Mouse (Mus musculus): ENCODE measurements around the gene Calu.
"Not testable (repeated sequence)": the region's sequence is repeated elsewhere in the genome, so short reads cannot be mapped to it uniquely, and the experiment has no call there.

The Calu gene

DNA sequence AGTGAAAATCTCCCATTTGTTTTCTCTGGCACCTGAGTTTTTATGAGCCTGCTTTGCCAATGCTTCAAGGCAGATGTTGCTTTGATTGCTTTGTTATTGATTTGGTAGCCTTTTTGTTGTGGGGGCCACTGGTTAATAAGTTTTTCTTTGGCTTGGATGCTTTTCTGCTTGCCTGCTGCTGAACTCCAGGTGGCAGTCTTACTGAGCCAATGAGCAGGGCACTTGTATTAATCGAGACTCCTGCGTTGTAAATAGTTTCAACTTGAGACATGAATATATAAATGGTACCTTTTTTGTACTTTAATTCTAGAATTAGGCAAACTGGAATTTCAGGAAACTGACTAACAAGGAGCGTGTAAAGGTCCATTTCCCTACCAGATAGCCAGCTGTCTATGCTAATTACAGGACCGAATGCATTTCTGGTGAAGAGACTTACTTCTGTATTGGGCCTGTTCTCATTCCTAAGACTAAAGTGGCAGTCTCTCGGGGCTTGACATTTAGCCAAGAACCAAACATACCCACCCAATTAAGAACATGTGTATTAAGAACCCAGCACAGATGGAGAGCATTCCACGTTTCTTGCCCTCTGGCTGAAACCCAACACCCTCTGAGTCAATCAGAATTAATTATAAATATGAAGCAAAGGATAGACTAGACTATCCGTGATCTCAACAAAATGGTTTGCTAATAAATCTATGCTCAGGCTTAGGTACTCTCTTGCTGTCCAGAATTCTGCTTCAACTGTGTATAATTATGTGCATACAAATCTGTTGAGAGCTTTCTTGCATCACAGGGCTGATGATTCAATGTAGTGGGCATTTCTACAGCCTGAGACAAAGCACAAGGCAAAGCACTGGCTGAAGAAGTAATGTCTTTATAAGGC lies 14.6 kb downstream of the Calu start:
- no peak for DNase-seq (ENCODE audit: low read depth, low spot score)

DNA sequence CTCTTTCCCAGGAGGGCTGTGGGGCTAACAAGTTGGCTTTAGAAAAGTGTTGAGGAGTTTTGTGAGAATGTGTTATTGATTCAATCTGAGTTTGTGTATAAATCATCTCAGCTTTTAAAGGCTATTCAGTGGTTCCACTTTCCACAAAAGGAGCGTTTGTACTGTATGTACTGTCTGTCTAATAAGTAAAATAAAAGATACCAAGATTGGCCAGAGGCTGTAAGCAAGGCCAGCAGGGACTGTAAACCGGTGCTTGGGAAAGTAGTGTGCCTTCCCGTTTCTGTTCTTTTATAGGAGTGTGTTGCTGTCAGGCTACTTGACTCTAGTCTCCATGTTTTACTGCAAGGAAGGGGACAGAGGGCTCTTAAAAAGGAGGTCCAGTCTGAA lies 15.3 kb downstream of the Calu start:
- no peak for DNase-seq (ENCODE audit: low read depth, low spot score)

DNA sequence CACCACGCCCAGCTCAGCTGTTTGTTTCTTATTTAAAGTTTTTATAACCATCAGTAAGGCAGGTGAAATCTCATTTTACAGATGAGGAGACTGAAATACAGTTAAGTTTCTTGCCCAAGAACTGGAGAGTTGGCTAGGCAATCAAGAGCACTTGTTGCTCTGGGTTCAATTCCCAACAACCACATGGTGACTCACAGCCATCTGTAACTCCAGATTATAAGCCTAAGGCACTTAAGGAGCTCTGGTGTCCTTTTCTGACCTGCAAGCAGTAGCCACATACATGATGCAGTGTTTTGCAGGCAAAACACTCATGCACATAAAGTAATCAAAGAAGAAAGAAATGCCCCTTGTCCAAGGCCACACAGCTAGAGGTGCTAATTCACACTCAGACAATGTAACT lies 17.4 kb downstream of the Calu start:
- DNase-seq (ENCODE audit: low read depth, low spot score): no peak

DNA sequence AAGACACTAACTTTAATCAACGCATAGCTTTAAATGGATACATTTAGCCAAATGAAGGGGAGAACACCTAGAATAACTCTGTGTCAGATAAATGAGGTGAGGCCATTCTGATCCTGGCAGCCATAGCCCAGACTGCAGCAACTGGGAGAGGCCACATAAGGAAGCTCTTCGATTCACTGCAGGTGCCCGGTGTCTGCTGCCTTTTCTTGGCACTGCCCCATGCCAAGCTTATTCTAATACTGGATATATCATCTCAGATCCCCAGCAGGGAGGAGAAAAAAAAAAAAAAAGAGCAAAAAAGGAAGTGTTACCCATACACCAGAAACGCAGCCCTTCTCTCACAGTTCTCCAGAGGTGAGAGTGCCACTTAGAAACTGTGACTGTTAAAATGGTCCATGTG lies 29.5 kb downstream of the Calu start:
- no peak for DNase-seq (ENCODE audit: low read depth, low spot score)

DNA sequence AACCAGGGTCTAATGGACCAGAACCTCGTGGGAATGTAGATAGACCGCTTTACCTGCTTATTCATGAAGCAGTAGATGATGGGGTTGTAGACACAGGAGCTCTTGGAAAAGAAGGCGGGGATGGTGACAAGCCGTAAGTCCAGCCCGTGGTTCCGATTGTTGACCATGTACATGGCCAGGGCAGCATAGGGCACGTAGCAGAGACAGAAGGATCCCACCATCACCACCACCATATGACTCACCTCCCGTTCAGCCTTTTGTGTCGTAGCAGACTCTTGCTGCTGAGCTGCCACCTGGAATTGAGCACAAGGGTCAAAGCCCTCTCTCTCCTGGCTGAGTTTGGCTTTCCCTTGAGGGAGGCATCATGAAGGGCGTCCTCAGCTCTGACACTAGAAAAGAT lies 30.8 kb downstream of the Calu start:
- DNase-seq (ENCODE audit: low read depth, low spot score): no peak

DNA sequence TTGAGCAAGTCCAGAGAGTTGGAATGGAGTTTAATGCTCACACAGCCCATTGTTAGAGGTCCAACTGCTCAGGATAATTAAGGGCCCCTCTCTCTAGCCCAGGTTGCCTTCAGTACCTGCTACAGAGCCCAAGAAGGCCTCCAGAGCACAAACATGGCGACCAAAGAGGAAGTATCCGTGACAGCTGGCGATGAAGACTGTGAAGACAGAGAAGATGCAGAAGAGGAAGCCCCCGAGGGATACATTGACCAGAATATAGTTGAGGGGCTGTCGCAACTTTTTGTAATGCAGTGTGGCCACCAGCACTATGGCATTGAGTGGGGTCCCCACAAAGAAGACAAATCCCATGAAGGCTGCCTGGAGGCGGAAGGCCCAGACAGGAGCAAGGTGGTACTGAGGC lies 32.1 kb downstream of the Calu start:
- DNase-seq (ENCODE audit: low read depth, low spot score): no peak

DNA sequence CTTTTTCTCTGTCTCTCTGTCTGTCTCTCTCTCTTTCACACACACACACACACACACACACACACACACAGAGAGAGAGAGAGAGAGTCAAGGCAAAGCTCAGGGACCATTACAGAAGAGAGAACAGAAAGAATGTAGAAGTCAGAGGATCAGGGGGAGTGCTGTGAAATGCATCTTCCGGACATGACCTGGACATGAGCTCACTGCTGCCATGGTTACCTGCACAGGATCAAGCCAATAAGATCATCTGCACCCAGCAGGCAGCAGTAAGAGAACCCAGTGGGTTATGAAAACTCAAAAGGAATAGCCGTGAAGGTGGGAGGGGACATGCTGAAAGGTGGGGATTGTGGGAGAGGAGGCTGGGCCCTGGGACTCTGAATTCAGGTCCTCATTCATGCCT lies 34.6 kb downstream of the Calu start:
- DNase-seq (ENCODE audit: low read depth, low spot score): no peak

DNA sequence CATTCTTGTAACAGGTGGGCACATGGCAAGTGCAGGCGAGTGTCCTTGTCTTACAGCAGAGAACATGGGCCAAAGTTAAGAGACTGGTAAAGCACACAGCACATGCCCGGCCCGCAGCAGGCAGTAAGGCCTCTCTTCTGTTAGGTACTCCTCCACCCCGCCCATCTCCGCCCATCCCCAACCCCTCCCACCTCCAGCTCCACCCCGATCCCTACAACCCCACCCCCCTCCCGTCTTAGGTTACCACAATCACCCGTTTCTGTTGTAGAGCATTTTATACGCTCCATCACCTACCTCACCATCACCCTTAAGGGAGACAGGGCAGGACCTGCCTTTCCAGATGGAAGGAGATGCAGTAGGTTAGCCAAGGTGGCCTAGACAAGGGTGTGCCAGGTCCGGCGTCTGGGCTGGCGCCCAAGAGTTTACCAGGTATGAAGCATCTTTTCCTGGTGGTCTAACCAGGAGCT lies 40.2 kb downstream of the Calu start, which contains the start of gene Opn1sw:
TSS of gene Opn1sw (minus strand) at position 417 of the 467 bp plus-strand sequence.
- DNase-seq (ENCODE audit: low read depth, low spot score): no peak

DNA sequence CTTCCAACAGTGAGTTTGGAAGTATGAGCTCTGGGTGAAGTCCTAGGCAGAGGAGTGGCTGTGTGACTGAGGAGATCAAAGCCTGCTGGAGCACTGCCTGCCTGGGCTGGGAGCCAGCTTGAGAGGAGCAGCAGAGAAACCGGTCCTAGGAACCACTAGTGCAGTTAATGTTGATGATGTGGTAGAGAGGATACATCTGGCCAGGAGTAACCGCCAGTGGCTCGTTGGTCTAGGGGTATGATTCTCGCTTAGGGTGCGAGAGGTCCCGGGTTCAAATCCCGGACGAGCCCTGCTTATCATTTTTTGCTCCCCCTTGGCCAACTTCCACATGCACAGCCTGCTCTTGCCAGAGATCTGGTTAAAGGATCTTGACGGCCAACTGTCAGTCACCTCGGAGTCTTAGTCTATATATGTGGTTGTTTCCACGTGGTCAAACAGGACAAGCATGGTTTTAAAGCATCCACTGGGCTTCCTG lies 40.8 kb downstream of the Calu start:
- no peak for DNase-seq (ENCODE audit: low read depth, low spot score)

DNA sequence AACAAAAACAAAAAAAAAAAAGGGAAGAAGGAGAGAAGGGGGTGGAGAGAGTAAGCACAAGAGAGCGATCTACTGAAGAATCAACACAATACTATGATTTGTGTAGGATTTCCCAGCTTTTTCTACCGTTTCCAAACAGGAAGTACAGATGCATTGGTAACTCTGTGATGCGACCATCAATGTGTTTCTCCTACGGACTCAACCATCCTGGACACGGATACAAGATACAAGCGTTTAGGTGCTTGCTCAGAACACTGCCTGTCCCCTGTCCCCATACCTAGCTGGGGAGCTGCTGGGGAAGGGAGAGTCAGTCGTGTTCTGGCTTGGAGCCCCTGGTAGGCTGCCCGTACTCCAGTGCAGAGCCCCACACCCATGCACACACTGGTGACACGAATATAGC lies 41.6 kb downstream of the Calu start:
- DNase-seq (ENCODE audit: low read depth, low spot score): no peak

DNA sequence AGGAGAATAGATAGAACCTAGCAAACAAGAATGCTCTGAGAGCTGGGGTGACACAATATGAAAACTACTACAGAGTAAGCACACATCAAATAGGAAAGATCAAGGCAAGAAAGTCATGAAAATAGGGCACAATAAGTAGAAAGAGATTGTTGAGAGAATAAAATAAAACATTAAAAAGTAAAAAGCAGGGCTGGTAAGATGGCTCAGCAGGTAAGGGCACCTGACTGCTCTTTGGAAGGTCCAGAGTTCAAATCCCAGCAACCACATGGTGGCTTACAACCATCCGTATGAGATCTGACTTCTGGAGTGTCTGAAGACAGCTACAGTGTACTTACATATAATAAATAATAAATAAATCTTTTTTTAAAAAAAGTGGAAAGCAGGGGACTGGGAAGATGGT lies 42.6 kb downstream of the Calu start:
- not testable (repeated sequence) for DNase-seq (ENCODE audit: low read depth, low spot score)

DNA sequence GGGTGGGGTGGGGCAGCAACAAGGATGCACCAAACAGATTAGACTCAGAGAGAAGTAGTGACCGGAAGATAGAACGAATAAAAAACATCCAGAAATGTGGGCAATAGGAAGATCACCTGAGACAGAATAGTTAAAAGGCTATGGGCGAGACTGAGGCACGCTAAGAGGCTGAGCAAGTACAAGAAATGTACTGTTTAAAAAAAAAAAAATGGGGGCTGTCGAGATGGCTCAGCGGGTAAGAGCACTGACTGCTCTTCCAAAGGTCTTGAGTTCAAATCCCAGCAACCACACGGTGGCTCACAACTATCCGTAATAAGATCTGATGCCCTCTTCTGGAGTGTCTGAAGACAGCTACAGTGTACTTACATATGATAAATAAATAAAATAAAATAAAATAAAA lies 43.4 kb downstream of the Calu start:
- DNase-seq (ENCODE audit: low read depth, low spot score): not testable (repeated sequence)

DNA sequence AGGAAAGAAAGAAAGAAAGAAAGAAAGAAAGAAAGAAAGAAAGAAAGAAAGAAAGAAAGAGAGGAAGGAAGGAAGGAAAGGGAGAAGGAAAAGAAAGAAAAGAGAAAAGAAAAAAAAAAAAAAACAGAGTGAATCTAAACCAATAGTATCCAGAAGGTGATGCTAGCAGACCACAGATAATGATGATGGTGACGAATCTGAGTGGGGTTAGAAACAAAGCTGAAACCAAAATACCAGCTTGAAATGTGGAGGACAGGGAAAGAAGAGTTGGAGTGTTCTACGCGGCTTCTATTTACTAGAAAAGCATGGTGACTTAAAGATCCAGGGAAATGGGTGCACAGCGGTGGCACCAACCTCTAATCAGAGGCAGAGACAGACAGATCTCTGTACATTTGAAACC lies 43.9 kb downstream of the Calu start:
- no peak for DNase-seq (ENCODE audit: low read depth, low spot score)

DNA sequence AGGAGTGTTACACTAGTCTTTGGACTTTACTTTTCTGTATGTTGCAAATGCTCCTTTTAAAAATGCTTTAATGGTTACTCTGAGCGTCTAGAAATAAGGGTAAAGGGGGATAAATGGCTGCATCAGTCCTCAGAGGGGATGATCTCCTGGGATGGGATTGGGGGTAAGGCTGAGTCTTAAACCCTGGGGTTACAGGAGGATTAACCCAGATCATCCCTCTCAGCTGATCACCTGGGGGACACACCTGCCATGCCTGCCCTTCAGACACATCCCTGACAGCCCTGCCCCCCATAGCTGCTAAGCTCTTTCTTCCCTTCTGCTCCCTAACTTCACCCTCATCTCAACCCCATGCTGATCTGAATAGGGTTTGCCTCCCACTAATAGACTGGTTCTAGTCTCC lies 46.4 kb downstream of the Calu start:
- peak; percentile 69 for DNase-seq (ENCODE audit: low read depth, low spot score)

DNA sequence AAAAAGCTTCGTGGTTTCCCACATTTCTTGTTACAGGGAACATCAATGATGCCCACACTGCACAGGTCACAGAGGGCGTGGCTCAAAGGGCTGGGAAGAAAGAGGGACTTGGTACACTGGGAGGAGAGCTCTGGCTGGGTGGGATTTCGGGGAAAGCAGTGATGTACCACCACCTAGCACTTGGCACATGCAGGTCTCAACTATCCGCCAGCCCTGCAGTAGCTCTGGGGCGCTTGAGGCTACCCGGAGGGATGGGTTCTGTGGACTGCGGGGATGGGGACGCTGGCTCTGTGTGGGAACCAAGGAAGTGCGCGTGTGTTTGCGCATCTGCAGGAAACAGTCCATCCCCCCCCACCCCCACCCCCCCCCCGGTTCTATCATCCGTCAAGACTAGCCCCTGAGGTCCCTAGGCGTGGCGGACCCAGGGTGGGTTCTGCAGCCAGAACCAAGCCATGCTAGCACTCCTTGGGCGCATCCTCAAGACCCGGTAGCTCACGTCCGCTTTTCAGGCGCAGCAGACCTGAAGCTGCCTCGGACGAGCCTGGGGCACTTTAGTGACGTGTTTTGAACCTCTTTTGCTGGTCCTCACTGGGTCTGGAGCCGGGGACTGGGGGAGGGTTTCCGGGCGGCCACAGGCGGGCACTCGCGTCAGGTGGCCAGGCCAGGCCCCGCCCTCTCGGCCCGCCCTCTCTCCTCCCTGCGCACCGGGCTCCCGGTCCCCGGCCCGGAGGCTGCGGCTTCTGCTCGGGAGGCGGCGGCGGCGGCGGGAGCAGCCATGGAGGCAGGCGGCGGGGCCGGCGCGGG lies 48.2 kb downstream of the Calu start, which contains the start of gene Ccdc136:
TSS of gene Ccdc136 (plus strand) at position 400 of the 804 bp plus-strand sequence.
- DNase-seq (ENCODE audit: low read depth, low spot score): peak; percentile 38

DNA sequence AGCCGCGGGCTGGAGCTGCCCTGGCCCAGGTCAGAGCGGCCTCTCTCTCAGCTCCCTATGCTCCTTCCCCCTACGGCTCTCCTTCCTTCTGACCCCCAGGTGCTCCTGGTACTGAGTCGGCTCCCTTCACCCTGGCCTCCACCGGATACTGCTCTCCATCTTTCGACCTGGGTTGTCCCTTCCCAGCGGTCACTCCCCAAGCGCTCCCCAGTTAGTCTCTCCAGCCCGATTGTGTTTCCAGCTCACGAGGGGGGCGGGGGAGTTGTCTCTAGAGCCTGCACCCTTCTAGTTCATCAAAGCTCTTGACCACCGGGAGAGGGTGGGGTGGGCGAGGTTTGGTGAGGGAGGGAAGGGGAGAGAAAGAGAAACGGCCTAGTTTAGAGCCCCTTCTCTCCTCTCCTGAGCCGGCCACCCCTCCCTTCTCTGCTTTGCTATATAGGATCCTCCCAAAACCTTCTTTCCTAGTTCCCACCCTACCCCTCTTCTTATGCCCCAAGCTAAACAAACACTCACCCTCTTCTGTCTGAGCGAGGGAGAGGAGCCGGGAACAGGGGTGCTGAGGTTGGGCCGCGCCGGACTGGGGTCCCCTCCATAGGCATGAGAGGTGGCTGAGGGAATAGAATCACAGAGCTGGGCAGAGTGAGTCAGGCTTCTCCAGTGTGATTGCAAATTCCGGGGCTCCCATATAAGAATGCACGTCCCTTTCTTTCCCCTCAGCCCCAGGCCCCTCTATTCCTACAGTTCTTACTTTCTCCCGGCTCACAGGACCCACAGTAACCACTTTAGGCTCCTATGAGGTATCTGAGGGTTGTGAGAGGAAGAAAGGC lies 49.1 kb downstream of the Calu start:
- no peak for DNase-seq (ENCODE audit: low read depth, low spot score)

DNA sequence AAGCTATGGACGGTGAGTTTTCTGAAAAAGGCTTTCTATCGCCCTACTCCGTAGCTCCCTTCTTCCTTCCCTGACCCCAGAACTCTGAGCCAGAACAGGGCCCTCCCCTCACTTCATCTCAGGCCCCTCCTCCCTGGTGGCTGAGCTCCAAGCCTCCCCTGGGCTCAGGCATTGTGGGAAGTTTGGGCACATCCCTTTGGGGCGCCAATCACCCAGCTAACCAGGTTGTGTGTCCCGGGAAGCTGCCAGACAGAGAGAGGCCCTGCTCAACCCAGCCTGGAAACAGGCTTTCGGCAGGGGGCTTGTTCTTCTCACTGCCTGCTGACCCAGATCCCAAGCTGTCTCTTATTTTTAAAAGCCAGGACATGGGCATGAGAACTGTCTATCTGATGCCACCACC lies 49.7 kb downstream of the Calu start:
- DNase-seq (ENCODE audit: low read depth, low spot score): no peak

DNA sequence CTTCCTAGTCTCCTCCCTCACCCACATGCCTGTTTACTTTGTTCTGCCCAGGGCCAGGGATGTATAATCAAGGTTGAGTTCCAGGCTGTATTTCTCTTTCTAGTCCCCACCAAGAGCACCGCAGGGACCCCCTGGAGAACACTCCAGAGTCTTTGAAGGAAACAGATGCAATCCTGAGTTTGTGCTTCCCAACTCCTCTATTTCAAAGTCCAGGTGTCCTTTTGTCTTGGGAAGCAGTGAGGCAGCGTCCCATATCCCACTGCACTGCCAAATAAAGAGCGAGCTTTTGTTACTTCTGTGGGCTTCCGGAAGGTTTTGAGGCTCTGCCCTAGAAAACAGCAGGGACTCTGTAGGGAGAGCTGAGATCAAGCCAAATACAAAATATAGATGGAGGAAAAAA lies 52.0 kb downstream of the Calu start:
- DNase-seq (ENCODE audit: low read depth, low spot score): no peak

DNA sequence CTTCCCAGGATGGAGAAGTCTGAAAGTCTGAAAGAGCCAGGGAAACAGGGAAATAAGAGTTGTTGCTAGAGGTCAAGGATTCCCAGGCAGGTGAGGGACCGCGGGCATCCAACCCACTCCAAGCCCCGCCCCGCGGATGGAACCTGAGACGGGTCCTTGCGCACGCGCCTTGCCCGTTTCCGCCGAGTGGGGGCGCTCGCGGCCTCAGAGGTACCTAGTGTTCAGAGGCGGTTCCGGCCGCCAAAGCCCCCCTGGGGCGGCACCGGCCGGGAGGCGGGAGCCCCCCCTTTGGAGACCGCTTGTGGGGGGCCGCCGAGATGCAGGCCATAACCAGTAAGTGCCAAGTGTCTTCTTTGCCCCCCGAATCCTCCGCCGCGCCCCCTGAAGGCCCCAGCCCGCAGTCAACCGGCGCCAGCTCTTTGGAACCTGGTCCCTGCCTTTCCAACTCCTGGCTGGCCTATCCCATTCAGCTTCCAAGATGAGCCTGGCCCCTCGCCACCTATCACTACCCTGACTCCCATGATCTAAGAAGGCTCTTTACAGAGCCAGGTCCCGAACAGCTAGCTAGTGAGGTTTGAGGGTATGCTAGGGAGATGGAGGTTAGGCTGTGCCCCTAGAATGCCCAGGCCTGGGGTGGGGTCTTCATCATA lies 54.9 kb downstream of the Calu start:
- no peak for DNase-seq (ENCODE audit: low read depth, low spot score)

DNA sequence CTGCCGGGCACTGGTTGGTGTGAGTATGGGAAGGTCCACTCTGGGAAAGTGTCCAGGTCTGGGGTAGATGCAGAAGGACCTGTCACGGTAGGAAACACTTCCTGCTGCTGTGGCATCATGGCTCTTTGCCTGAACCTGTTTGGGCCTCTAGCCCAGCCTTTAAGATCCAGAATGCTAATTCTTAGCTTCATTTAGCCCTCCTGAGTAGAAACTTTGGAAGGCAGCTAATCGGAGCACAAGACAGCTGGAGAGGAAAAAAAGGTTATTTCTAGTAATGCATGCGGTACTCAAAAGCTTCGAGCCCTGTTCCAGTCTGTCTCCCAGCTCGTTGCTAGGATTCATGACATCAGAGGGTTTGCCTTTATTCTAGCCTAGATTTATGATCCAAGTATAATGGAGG lies 58.5 kb downstream of the Calu start:
- DNase-seq (ENCODE audit: low read depth, low spot score): no peak

DNA sequence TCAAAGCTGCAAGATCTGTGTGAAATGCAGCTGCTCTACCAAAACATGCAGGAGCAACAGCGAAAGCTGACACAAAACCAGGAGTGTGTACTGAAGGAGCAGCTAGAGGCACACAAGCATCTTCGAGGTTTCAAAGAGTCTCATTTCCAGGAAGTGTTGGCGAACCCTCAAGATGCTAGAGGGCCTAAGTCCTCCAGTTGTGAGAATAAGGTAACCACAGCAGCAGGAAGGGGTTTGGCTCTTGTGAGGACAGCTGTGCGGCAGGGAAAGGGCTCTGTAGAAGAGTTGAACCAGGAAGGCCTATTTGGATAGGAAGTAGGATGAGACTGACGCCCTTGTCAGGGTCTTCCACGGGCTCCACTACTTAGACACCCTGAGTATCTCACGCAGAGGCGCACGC lies 67.6 kb downstream of the Calu start:
- DNase-seq (ENCODE audit: low read depth, low spot score): no peak
